Mouse (Mus musculus): Measurements from ENCODE around the gene Eif4g3.

The Eif4g3 gene

DNA sequence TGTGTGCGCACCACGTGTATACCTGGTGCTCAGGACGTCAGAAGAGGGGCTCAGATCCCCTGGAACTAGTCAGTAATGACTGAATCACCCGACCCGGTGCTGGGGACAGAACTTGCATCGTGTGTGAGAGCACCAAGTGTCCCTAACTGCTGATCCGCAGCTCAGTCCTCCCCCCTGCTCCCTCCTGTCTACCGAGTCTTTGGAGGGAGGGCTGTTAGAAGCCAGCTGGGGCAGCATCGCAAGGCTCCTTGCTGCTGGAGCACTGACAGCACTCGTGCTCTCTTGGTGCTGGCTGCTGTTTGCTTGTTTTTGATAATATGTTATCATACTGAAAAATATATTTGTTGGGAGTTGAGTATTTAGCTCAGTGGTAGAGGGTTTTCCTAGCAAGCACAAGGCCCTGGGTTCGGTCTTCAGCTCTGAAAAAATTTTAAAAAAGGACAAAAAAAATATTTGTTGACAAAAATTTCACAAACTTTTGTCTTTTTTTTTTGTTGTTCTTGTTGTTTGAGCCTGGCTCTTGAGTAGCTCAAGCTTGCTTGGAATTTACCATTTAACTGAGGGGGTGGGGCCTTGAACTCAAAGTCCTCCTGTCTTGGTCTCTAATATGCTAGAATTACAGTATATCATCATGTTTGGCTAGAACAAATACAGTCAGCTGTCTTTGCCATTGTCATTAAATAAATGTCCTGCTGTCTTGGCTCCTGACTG is 72.2 kb downstream of the Eif4g3 start:
- no peak for DNase-seq

DNA sequence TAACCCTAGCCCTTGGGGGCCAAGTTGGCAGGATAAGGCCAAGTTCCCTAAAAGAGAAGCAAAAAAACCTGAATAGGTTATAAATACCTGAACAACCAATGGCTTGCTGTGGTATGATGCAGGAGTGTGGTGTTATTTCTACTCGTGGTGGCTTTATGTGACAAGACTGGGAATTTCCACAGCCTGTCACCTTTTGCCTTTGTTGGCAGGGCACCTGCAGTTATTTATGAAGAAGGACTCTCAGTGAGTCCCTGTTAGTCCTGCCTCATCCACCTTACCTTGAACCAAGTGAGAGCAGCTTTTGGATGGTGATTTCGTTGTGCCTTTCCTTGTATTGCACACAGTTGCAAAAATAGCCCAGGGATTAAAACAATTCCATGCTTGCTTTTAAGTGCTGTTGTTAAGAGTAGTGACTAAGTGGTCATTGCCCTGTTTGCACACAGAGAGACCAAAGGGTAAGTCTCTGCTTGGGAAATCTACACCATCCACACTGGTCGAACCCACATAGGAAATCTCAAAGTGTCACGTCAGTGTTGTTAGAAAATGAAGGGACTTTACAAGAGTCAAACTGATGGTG is 72.9 kb downstream of the Eif4g3 start:
- DNase-seq = no peak

DNA sequence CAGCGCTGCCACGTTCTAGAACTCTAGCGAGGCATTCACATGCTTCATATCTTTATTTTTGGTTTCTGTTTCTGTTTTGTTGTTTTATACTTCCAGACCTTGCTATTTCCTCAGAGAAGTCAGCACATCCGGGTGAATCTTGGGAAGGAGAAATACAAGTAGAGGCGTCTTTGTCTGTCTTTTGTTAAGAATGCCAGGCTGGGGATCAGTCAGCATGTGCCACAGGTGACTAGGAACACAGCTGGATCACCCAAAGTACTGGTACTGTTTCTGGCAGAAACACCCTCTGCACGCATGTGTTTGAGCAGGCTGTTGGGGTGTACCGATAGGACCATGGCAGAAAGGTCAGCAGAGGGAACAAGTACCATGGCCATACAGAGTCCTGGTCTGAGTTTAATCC is 73.6 kb downstream of the Eif4g3 start:
- no peak for DNase-seq

DNA sequence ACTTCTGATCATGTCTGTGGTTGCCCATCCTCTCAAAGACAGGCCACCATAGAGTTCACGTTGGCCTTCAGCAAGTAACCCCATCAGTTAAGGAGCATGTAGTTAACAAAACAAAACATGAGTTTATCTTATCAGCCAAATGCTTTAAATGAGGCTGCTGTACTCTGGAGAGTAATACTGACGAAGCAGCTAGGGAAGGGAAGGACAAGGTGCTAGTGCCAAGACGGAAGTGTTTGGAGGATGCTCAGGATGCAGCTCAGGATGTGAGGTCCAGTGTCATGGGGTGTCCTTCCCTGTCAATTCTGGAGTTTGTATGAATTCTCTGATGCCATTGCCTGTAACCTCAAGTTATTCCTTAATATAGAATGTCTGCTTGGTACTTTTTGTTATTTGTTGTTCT is 75.0 kb downstream of the Eif4g3 start:
- no peak for DNase-seq

DNA sequence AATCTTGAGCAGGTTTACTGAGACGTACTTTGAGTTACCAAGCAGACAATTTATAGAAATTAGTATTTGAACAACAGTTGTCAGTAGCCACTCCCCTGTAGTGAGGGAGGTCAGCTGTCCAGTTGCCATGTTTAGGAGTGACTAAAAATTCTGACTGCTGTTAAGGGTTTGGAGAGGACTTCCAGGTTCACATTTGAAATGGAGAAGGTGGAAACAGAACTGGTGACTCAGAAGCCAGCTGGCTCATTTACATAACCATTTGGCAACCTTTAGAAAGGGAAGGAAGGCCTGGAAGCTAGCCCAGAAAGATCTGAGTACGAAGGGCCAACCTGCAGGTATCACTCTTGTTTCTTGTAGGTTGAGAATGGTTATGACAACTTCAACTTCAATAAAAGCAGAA is 75.8 kb downstream of the Eif4g3 start:
- DNase-seq = peak; percentile 87

DNA sequence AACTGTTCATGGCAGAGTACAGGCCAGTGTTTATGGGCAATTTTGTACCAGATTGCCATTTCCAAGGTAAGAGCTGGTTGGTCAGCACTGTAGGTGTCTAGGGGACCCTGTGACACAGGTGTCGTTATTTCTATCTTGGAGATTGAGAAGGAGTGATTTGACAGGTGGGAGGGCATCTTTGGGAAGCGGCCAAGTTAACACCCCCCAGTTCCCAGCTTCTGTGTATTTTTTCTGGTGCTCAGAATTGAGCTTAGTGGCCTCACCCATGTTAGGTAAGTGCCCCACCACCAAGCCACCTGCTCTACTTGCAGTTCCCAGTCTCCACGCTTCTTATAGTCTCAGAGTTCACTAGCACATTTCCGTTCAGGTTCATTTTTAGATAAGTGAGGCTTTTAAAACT is 76.5 kb downstream of the Eif4g3 start:
- DNase-seq = no peak

DNA sequence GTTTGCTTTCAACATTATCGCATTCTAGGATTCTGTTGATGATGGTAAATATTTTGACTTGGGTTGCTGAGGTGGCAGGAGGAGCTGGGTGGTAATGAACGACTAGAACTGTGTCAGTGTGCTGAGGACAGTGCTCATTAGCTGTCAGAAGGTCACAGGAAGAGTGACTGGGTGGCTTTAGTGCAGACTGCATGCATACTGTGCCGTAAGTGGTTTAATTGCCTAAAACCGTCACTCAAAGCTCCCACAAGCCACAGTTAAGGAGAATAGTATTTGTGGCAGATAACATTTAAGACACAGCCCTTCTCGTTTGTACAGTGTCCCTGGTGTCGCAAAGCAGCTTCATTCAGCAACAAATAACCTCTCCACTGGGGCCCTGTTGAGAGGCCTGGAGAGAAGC is 78.7 kb downstream of the Eif4g3 start:
- DNase-seq = no peak

DNA sequence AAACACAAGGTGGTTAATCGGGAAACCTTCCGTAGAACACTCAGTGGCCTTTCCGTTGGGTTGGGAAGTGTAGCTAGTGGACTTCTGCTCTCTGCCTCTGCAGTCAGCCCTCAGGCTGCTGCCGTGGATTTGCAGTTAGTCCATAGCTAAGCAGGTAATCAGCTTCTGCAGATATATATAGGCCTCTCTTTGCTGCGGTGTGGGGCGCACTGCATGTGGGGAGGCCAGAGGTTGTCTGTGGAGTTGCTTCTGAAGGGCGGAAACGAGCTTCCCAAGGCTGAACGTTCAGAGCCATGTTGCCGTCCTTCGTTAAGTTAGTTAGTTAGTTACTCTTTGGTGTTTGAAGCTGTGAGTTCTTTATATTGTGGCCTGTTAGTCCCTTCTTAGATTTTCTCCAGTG is 80.3 kb downstream of the Eif4g3 start:
- DNase-seq = no peak

DNA sequence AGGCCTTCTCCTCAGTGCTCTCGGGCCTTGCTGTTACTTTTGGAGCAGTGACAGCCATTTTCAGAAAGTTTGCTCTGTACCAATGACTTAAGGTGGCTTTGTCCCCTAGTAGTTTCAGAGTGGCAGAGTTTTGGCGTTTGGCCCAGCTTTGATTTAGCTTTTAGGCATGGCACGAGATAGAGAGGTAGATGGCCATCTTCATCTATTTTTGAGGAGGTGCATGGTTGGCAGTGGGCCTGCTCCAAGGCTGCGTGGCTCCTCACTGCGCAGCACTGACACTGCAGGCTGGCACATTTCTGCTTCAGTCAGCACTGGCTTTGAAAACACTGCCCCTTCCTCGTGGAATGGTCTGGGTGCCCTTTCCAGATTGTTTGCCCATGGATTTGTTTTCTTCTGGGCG is 80.7 kb downstream of the Eif4g3 start:
- DNase-seq = no peak

DNA sequence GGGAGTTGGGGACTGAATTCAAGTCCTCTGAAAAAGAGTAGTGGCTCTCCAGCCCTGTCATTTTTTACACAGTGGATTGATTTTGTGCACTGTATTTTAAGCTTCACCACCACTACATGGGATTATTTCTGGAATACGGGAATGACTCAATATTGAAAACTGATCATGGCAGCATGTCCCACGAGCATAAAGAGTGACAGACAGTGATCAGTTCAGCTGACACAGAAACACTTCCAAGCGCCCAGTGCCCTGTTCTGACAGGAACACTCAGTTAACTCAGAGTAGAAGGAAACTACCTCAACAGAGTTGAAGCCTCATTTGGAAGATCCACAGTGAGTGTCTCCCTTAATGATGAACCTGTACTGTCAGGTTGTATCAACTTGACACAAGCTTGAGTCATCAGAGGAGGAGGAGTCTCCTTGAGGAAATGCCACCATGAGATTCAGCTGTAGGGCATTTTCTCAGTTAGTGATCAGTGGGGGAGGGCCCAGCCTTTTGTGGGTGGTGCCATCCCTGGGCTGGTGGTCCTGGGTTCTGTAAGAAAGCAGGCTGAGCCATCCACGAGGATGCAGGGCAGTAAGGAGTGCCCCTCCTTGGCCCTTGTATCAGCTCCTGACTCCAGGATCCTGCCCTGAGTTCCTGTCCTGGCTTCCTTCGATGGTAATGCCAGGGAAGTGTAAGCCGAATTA is 82.2 kb downstream of the Eif4g3 start:
- DNase-seq = no peak

DNA sequence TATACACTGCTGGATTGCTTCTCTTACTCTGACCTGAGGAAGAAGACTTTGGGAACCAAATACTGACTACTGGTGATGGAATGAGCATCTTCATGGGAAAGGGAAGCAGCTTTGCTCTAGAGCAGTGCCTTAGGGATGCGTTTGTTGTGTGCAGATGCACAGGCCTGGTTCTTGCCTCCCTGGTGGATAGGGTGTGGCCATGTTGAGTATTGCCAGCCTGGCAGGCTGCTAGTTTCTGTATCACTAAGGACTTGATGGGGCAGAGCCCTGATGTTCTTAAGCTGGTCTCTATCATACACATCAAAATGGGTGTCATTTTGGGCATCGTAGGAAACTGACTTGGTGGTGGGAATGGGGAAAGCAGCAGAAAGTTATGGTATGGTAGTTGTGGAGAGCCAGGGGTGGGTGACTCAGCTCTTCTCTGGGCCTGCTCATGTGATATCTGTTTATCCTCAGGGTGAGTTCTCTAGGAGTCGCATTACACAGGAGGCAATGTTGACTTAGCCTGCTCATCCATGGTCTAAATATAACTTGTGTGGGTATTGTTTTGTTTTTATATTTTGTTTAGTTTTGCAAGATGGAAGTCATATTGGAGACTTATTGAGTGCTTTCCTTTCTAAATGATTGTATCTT is 85.0 kb downstream of the Eif4g3 start:
- no peak for DNase-seq

DNA sequence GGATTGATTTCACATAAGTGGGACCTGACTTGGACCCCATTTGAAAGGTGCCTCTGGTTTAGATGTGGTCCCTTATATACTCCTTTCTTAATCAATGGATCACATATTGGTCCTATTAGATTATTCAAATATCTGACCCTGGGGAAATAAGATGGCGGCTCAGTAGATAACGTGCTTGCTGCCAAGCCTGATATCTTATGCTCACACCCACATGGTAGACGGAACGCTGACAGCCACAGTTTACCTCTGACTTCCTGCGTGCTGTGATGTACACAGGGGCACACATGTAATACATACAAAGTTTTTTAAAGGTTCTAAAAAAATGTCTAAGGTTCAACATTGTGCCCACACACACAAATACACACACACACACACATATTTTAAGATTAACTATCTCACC is 86.4 kb downstream of the Eif4g3 start:
- DNase-seq = no peak

DNA sequence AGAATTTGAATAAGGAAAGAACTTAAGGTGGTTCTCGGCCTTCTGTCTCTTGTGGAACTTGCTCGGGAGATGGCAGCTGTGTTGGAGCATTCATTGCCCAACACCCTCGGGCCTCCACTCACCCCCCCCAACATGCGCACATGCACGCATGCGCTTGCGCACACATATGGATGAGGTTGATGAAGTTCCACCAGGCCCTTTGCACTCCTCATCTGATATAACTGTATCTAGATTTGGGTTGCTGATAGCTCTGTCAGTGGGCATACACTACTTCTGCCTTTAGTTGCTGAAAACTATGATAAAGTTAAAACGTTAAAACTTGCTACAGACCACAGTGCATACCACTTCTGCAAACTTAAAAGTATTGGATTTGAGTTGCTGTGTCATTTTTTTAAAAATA is 89.6 kb downstream of the Eif4g3 start:
- DNase-seq = no peak

DNA sequence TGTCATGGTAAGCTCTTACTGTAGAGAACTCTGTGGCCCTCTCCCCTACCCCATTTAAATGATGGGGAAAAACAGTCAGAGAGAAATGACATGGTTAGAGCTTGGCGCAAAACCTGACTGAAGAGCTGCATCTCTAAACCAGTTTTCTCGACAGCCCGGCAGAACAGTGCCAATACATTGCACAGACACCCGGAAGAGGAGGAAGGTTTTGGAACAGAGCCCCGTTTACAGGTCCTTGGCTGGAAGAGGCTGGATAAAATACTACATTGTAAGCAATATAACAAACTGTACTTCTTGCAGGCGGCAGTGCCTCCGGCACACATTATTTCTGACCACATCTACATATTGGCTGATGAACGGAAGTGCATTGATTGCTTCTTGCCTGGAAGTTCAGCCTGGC is 91.3 kb downstream of the Eif4g3 start:
- DNase-seq = no peak

DNA sequence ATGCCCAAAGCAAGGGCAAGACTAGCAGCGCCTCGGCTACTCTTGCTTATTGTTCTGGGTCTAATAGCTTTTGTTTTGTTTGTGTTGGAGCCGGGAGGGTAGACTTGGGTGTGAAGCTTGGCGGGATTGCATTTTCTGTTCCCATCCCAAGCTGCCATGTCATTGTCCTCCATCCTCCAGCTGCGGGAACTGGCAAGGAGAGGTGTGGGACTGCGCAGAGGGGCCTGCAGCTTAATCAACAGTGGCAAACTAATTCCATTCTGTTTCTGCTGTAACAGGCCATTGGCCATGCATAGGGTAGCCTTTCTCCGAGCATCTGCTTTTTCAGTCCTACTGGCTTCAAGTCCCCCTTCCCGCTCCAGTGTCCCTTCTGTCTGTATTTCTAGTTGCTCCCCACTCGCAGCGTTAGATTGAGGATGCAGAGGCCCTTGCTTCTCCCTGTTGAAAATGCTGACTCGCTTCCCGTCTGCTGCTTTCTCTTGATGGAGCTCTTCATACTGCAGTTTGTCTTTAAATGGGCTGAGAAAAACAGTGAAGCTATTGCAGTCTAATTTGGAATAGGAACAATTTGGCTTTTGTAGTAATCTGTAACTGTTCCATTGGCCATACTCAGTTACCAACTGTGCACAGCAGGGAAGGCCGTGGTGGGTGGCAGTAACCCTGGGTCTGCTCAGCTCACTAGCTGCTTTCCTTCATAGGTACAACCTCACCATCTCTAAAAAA is 92.2 kb downstream of the Eif4g3 start:
- peak; percentile 38 for DNase-seq

DNA sequence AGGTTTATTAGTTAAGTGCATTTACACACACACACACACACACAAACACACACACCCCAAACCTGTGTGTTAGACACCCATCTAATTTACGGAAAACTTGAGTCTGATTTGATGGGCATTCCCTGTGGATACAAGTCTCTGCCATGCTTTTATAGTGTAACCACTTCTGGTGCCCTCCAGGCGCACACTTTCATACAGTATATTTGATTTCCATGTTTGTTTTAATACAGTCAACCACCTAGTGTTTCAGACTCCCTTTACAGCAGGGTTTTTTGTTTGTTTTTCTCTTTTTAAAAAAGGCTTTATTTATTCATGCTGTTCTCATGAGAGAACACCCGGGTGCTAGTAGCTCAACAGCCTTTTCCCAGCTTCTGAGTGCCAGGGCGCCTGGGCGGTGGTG is 94.1 kb downstream of the Eif4g3 start:
- DNase-seq = no peak

DNA sequence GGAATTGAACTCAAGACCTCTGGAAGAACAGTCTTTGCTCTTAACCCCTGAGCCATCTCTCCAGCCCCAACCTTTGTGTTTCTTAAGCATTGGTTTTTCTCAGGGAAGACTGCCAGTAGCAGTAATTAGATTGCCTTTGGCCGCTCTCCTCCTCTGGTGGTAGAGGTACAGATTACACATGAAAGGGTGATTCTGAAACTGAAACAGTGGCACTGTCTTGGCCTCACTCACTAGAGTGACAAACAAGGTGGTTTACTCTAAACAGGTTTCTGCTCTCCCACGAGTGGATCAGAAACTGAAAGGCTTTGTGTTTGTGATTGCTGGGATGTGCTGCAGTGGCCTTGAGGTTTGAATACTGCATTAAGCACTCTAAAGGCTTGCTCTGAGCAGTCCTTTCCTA is 96.7 kb downstream of the Eif4g3 start:
- DNase-seq = no peak

DNA sequence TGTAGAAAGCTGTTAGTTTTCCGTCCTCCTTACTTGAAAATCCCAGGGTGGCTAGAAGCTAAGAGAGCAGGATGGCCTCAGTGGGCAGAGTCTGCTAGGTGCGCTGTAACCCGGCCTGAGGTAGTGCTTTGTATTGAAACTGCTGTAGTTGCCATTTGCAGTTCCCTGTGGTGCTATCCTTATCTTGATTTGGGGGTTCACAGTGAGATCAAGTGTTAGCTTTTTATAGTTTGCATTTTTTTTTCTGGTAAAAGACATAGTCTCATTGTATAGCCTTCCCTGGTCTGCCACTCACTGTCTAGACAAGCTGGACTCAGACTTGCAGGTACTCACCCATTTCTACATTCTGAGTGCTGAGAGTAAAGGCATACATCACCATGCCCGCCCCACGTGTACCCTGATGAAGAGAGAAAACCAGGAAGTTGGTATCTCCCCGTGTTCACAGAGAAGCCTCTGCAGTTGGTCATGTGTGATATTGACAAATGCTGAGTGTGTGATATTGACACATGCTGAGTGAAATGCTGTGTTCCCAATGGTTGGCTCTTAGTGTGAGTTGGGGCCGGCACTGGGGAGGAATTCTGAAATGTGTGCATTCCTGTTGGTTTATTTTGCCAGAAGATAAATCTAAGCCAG is 98.9 kb downstream of the Eif4g3 start:
- DNase-seq = no peak

DNA sequence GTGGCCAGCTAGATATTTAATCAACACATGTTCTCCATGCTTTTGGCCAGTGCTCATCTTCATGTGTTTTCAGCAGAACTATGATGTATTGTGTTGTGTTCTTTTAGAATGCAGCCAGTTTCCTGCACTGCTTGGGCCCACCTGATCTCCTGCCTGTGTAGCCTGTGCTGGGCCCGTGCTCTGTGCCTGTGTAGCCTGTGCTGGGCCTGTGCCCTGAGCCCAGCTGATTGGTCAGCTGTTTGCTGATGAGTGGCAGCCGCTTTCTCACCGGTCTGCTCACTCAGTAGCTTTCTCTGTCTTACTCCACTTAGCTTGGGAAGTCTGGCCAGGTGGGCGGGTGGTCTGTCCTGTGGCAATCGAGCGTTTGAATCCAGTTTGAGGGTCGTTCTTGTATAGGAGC is 107.6 kb downstream of the Eif4g3 start:
- DNase-seq = no peak

DNA sequence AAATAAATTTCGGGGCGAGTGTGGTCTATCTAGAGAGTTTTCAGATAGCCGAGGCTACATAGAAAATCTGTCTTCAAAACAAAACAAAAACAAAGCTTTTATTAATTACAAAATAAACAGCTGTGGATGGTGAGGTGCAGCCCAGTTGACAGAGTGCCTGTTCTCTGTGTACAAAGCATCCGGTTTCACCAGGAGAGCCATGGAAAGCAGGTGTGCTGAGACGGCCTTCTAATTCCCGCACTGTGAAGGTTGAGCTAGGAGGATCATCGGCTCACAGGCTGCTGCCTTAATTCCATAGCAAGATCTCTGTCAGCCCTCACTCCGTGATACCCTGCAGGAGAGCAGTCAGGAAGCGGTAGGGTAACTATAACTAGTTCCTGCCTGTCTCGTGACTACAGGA is 109.0 kb downstream of the Eif4g3 start:
- DNase-seq = no peak

DNA sequence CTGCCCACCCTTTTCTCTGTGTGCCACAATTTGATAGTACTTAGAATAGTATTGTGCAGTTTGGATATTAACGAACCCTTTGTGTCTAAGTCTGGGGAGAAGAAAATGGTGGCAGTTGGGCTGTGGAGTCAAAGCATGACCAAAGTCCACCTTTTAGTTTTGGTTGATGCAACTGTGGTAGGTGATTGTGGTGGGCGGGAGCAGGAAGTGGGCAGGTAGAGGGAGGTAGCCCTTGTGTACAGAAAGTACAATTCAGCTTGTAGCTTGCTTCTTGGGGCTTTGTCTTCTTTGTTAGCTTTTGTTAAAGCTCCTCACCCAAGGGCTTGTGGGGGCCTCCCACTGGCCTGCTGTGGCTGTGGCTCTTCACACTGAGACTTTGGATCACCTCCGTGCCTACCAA is 109.6 kb downstream of the Eif4g3 start:
- no peak for DNase-seq

DNA sequence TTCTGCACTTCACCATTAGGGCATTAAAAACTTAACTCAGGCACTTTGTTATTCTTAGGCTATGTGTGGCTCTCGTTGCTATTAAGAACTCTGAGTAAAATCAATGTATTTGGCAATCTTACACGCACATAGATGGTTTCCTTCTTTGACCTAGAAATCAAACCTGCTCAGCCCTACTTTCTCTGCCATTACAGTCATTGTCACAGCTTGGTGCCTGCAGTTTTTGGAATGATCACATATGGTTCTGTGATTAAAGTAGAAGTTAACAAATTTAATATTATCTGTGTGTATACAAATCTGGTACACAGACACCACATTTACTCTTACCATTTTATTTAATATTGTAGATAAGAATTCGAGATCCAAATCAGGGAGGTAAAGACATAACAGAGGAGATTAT is 112.1 kb downstream of the Eif4g3 start:
- no peak for DNase-seq

Measured in layer of hippocampus, adult 9-11 months (tissue).